Mouse (Mus musculus): ENCODE results near the gene Tube1.

The Tube1 gene

GRCm38 (mm10) chr10:39133462-39134310, at the start of gene Tube1, which contains the start of gene Fam229b:
Gene Tube1, plus strand, starts transcription at chr10:39133976.
Gene Fam229b, minus strand, starts transcription at chr10:39133914.
- peak; percentile 83 for DNase-seq (ENCODE audit: low spot score)

- no peak for DNase-seq (ENCODE audit: low spot score)
Observed at GRCm38 (mm10) chr10:39096981-39097380, 36.8 kb upstream of the Tube1 start.

- DNase-seq (ENCODE audit: low spot score), result no peak
Observed at GRCm38 (mm10) chr10:39098746-39099145, 35.0 kb upstream of the Tube1 start.

GRCm38 (mm10) chr10:39104803-39105449, 28.9 kb upstream of the Tube1 start:
- no peak for DNase-seq (ENCODE audit: low spot score)

GRCm38 (mm10) chr10:39106413-39106812, 27.4 kb upstream of the Tube1 start:
- no peak for DNase-seq (ENCODE audit: low spot score)

- DNase-seq (ENCODE audit: low spot score), result no peak
Observed at GRCm38 (mm10) chr10:39106935-39107334, 26.8 kb upstream of the Tube1 start.

GRCm38 (mm10) chr10:39108837-39109488, 24.8 kb upstream of the Tube1 start:
- DNase-seq (ENCODE audit: low spot score), result no peak

GRCm38 (mm10) chr10:39109489-39109874, 24.3 kb upstream of the Tube1 start:
- DNase-seq (ENCODE audit: low spot score), result no peak

- DNase-seq (ENCODE audit: low spot score), result no peak
Observed at GRCm38 (mm10) chr10:39121412-39121811, 12.4 kb upstream of the Tube1 start.

GRCm38 (mm10) chr10:39137766-39138165, 4.0 kb downstream of the Tube1 start:
- no peak for DNase-seq (ENCODE audit: low spot score)

GRCm38 (mm10) chr10:39138761-39139160, 5.0 kb downstream of the Tube1 start:
- no peak for DNase-seq (ENCODE audit: low spot score)

- DNase-seq (ENCODE audit: low spot score), result no peak
Observed at GRCm38 (mm10) chr10:39140843-39141242, 7.1 kb downstream of the Tube1 start.

- DNase-seq (ENCODE audit: low spot score), result no peak
Observed at GRCm38 (mm10) chr10:39141401-39141800, 7.6 kb downstream of the Tube1 start.

- DNase-seq (ENCODE audit: low spot score), result no peak
Observed at GRCm38 (mm10) chr10:39142216-39142615, 8.4 kb downstream of the Tube1 start.

GRCm38 (mm10) chr10:39156719-39157118, 22.9 kb downstream of the Tube1 start:
- DNase-seq (ENCODE audit: low spot score), result no peak

- DNase-seq (ENCODE audit: low spot score), result no peak
Observed at GRCm38 (mm10) chr10:39157321-39157720, 23.5 kb downstream of the Tube1 start.

- DNase-seq (ENCODE audit: low spot score), result no peak
Observed at GRCm38 (mm10) chr10:39158306-39158705, 24.5 kb downstream of the Tube1 start.

GRCm38 (mm10) chr10:39161406-39161805, 27.6 kb downstream of the Tube1 start:
- DNase-seq (ENCODE audit: low spot score), result no peak

- no peak for DNase-seq (ENCODE audit: low spot score)
Observed at GRCm38 (mm10) chr10:39162666-39163484, 29.1 kb downstream of the Tube1 start.

- no peak for DNase-seq (ENCODE audit: low spot score)
Observed at GRCm38 (mm10) chr10:39163694-39164093, 29.9 kb downstream of the Tube1 start, which contains the start of gene Ccn6. Gene Ccn6, minus strand, starts transcription at chr10:39163794.

- no peak for DNase-seq (ENCODE audit: low spot score)
Observed at GRCm38 (mm10) chr10:39165632-39166115, 31.9 kb downstream of the Tube1 start.

GRCm38 (mm10) chr10:39167611-39168010, 33.8 kb downstream of the Tube1 start:
- no peak for DNase-seq (ENCODE audit: low spot score)

Measured in ovary, postnatal 36 days (tissue).